Mouse (Mus musculus) stomach, embryonic 15.5 days (tissue): ENCODE measurements at regions not wholly inside any gene's neighbourhood (a gene's known extent, or its start where the extent isn't known, plus 50 kb on each side); places are given as distances from the start of the nearest gene placed in this dataset.

Source experiments
- ATAC-seq: fragments of 200-750 bp; cut with Nextera tagmentation; 2 replicates; pipeline ENCODE4 v1.8.0; 2017; ENCODE audit warnings: low read depth, moderate number of reproducible peaks, moderate TSS enrichment; ENCODE audit not compliant: insufficient read depth, low FRiP score
- H3K27ac ChIP-seq: fragments of 300-500 bp; sonication (generic); 2 replicates; pipeline ENCODE4 v1.5.1; 2015; ENCODE audit warnings: mild to moderate bottlenecking, inconsistent platforms
- H3K27me3 ChIP-seq: fragments of 300-500 bp; sonication (generic); replicated peaks from 2 replicates; pipeline ENCODE4 v1.6.1; 2015; ENCODE audit warnings: inconsistent platforms
- H3K36me3 ChIP-seq: fragments of 300-500 bp; sonication (generic); 2 replicates; pipeline ENCODE4 v1.6.1; 2015; ENCODE audit warnings: inconsistent platforms
- H3K4me1 ChIP-seq: fragments of 300-500 bp; sonication (generic); 2 replicates; pipeline ENCODE4 v1.6.1; 2015; ENCODE audit warnings: inconsistent platforms
- H3K4me2 ChIP-seq: fragments of 300-500 bp; sonication (generic); 2 replicates; pipeline ENCODE4 v1.6.1; 2015; ENCODE audit warnings: mild to moderate bottlenecking, inconsistent platforms
- H3K4me3 ChIP-seq: fragments of 300-500 bp; sonication (generic); replicated peaks from 2 replicates; pipeline ENCODE4 v1.5.1; 2015; ENCODE audit warnings: inconsistent platforms
- H3K9ac ChIP-seq: fragments of 300-500 bp; sonication (generic); 2 replicates; pipeline ENCODE4 v1.6.1; 2015; ENCODE audit warnings: inconsistent platforms
- H3K9me3 ChIP-seq: fragments of 300-500 bp; sonication (generic); 2 replicates; pipeline ENCODE4 v1.6.1; 2016; ENCODE audit warnings: inconsistent platforms
- WGBS: fragments of 180-500 bp; shearing (Covaris S2); methylation state at CpG from one replicate; pipeline ENCODE4 v1.1.7; 2015; 5-methylcytosine and 5-hydroxymethylcytosine counted together

DNA sequence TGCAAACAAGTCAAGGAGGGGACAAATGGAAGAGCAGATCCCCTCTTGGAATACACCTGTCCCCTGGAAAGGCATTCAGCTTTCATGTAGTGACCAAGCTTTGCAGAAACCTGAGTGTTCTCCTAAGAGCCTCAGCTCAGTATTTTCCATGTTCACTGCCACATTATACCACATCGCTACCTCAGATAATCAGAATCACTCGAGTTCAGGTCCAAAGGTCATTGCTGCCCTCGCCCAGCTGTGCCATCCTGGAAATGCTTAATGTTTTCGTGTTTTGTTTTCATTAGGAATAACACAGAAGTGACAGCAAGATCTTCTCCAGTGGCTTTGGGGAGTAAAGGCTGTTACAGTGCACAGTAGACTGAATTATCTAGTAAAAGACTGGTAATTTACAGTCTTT, 83.0 kb upstream of the Fat1 start:
- H3K9ac ChIP-seq = no peak overlapping the region
- no peaks in the 10 kb centered on the region for H3K9me3 ChIP-seq
- ATAC-seq = no peak
- H3K27me3 ChIP-seq = no peaks in the 10 kb centered on the region
- WGBS = 54% methylated on average over 4 of the region's 4 CpGs
- no peak overlapping the region for H3K4me3 ChIP-seq
- no peaks in the 10 kb centered on the region for H3K4me1 ChIP-seq
- no peaks in the 10 kb centered on the region for H3K36me3 ChIP-seq
- no peak overlapping the region for H3K27ac ChIP-seq
- no peak overlapping the region for H3K4me2 ChIP-seq

DNA sequence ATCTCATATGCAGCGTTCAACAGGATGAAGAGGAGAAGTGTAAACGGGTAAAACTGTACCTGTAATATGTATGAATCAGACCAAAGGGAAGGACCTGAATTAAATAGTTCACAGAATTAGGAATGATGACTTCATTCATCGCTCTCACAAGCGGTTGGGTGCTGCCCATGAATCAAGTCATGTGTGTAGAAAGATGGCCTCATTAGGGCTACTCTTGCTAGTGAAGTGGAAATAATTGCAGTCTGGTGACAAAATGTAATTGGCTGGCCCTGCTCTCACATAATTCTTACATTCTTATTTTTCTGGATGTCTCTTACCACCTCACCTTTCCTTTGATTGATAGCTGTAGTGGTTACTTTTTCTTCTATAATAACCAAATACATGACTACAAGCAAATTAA, 80.1 kb upstream of the Fat1 start:
- Histone ChIP-seq H3K4me2 (no peak overlapping the region), H3K36me3 (no peaks in the 10 kb centered on the region), H3K27me3 (no peaks in the 10 kb centered on the region), H3K9me3 (no peaks in the 10 kb centered on the region), H3K9ac (no peak overlapping the region), H3K4me1 (no peaks in the 10 kb centered on the region), H3K4me3 (no peak overlapping the region), H3K27ac (no peak overlapping the region)
- ATAC-seq = no peak
- WGBS = 96% methylated on average over 4 of the region's 4 CpGs

DNA sequence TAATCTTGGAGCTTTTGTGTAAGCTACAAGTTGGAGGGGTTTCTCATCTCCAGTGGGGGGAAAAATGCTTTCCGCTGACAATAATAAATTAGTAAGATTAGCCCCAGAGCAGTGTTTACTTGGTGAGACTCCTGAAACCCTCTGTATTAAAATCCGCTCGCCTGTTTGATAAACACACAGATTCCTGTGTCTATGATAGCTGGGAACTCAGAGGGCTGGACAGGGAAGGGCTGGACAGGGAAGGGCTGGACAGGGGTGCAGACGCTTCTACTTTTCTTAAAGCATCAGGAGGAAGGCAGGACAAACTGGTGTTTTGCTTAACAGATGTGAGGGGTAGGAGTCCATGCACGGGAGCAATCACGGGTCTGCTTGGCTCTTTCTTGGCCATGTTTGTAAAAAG, 68.0 kb upstream of the Fat1 start:
- no peak overlapping the region for H3K9ac ChIP-seq
- H3K27me3 ChIP-seq = no peaks in the 10 kb centered on the region
- H3K4me2 ChIP-seq = peak overlapping the region; percentile 29
- no peaks in the 10 kb centered on the region for H3K36me3 ChIP-seq
- H3K9me3 ChIP-seq = no peaks in the 10 kb centered on the region
- peak overlapping the region; percentile 72; the same call in 1 of the 2 replicates for H3K27ac ChIP-seq
- H3K4me1 ChIP-seq = no peaks in the 10 kb centered on the region
- H3K4me3 ChIP-seq = no peak overlapping the region
- ATAC-seq = no peak
- WGBS = 30% methylated on average over 6 of the region's 6 CpGs

DNA sequence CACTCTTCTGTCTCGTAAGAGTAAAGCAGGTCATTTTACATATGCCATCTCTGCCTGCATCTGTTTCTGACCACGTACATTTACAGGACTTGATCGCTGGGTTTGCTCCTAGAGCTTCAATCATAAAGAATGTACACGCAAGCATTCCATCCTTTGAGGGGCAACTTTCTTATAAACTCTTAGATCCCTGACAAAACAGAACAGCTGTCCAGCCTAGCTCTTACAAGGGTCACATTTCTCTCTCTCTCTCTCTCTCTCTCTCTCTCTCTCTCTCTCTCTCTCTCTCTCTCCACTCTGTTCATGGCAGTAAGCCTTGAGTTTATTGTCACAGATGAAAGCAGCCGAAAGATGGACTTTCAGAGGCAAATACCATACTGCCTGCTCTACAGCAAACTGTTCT, 67.6 kb upstream of the Fat1 start:
- Histone ChIP-seq H3K27me3 (no peaks in the 10 kb centered on the region), H3K4me2 (peak overlapping the region; percentile 29), H3K4me1 (no peaks in the 10 kb centered on the region), H3K9me3 (no peaks in the 10 kb centered on the region), H3K9ac (no peak overlapping the region), H3K36me3 (no peaks in the 10 kb centered on the region), H3K27ac (peak overlapping the region; percentile 72; the same call in 1 of the 2 replicates), H3K4me3 (no peak overlapping the region)
- no peak for ATAC-seq
- WGBS = 32% methylated on average over 5 of the region's 5 CpGs

DNA sequence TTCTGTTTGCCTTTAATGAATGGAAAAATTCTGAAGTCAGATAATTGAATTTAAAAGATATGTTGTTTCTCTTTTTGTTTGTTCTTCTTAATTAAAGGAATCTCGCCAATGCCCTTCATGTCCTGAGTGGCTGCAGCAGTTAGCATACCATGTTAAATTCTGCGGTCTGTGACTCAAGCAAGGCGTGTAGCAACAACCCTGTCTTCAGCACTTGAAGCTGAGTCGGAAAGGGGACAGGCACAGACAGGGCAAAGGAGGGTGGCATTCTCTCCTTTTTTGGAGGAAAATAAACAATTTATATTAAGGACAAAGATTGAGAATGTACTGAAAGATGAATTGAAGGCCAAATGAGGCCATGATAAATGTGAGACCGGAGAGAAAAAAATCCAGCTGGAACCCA, 58.2 kb upstream of the Fat1 start:
- Histone ChIP-seq H3K4me1 (no peaks in the 10 kb centered on the region), H3K9me3 (no peaks in the 10 kb centered on the region; the same call in 1 of the 2 replicates), H3K27me3 (no peaks in the 10 kb centered on the region), H3K4me2 (no peak overlapping the region), H3K4me3 (no peak overlapping the region), H3K36me3 (no peaks in the 10 kb centered on the region), H3K9ac (no peak overlapping the region), H3K27ac (no peak overlapping the region)
- WGBS = 39% methylated on average over 5 of the region's 5 CpGs
- ATAC-seq = no peak

DNA sequence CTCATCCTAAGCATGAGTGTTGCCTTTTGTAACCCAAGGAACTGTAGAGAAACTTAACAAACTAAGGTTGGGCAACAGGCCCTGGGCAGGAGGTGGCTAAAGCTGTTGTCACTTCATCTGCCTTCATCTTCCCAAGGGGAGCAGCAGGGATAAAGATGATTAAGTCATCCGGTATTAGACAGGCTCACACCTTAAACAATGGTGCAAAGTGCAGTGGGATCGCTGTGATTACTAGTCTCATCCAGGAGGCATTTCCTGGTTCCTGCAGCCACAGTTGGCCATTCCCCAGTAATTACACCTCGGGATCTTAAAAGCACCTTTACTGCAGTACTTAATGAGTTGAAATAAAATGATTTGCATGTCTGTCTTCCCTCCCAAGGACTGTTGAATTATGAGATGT, 57.0 kb upstream of the Fat1 start:
- 55% methylated on average over 3 of the region's 3 CpGs for WGBS
- Histone ChIP-seq H3K4me3 (no peak overlapping the region), H3K4me2 (no peak overlapping the region), H3K9me3 (no peaks in the 10 kb centered on the region; the same call in 1 of the 2 replicates), H3K36me3 (no peaks in the 10 kb centered on the region), H3K27me3 (no peaks in the 10 kb centered on the region), H3K27ac (no peak overlapping the region), H3K9ac (no peak overlapping the region), H3K4me1 (no peaks in the 10 kb centered on the region)
- ATAC-seq = no peak

DNA sequence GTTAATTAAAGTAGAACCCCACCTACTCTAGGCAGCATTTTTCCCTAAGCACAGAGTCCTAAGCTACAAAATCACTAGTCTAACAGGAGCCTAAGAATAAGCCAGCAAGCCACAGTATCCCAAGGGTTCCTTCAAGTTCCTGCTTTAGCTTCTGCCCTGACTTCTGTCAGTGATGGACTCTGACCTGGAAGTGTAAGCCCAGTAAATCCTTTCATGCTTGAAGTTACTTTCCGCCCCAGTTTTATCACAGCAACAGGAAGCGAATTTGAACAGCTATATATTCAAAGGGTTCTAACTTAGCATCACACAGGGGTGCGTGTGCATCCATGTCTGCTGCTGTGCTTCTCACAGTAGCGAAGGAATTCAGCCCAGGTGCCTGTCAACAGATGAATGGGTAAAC, 56.1 kb upstream of the Fat1 start:
- no peaks in the 10 kb centered on the region for H3K4me1 ChIP-seq
- no peaks in the 10 kb centered on the region for H3K9me3 ChIP-seq
- no peak overlapping the region for H3K4me2 ChIP-seq
- no peak overlapping the region for H3K9ac ChIP-seq
- ATAC-seq = no peak
- no peaks in the 10 kb centered on the region for H3K36me3 ChIP-seq
- no peaks in the 10 kb centered on the region for H3K27me3 ChIP-seq
- WGBS = 66% methylated on average over 4 of the region's 4 CpGs
- no peak overlapping the region for H3K27ac ChIP-seq
- H3K4me3 ChIP-seq = no peak overlapping the region

DNA sequence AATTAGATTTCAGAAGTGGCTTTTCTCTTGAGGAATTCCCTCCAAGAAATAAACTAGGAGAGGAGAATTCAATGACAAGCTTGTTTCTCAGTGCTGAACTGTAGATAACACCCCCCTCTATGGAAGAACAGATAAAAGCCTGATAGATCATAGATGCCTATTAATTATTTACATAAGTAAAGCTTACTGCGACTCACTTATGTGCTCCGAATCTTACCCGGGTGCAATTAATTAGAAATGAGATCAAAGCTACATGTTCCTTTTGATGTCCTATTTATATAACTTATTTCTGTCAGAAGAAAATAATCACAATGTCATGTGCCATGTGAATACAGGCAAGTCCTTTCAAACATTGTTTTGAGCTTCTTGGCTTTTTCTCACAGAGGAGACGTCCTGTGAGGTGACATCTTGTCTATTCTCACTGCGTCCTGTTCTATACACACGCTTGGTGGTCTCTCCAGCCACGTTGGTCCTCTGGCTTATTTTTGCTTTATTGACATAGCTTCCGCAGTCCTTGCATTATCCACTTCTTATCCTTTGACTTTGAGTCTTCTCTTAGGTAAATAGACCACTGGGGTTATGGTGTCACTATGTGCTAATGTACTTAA, 50.7 kb upstream of the Fat1 start:
- H3K4me1 ChIP-seq = no peaks in the 10 kb centered on the region
- H3K4me3 ChIP-seq = no peak overlapping the region
- no peaks in the 10 kb centered on the region for H3K36me3 ChIP-seq
- WGBS = 41% methylated on average over 8 of the region's 8 CpGs
- H3K9me3 ChIP-seq = no peaks in the 10 kb centered on the region
- H3K9ac ChIP-seq = no peak overlapping the region
- H3K4me2 ChIP-seq = no peak overlapping the region
- no peak overlapping the region for H3K27ac ChIP-seq
- no peaks in the 10 kb centered on the region for H3K27me3 ChIP-seq
- ATAC-seq = no peak
